Mouse (Mus musculus) limb, embryonic 12.5 days (tissue): Measurements from ENCODE around the gene Tmem40. TPM values are rescaled to one million over a fixed set of nuclear protein-coding genes. Genes with fewer than 3 reads are reported as not detected.

Experiments
- ATAC-seq: fragments of 200-750 bp; cut with Nextera tagmentation; 2 replicates; pipeline ENCODE4 v1.8.0; 2017; ENCODE audit warnings: low read depth, moderate TSS enrichment; ENCODE audit not compliant: insufficient number of reproducible peaks, insufficient read depth, low FRiP score, low TSS enrichment
- H3K27ac ChIP-seq: fragments of 300-500 bp; sonication (generic); 2 replicates; pipeline ENCODE4 v1.5.1; 2016; ENCODE audit warnings: mild to moderate bottlenecking, moderate library complexity
- H3K27me3 ChIP-seq: fragments of 300-500 bp; sonication (generic); 2 replicates; pipeline ENCODE4 v1.6.1; 2016; ENCODE audit warnings: mild to moderate bottlenecking, moderate library complexity
- H3K36me3 ChIP-seq: fragments of 300-500 bp; sonication (generic); 2 replicates; pipeline ENCODE4 v1.6.1; 2016; ENCODE audit warnings: mild to moderate bottlenecking, moderate library complexity
- H3K4me1 ChIP-seq: fragments of 300-500 bp; sonication (generic); replicated peaks from 2 replicates; pipeline ENCODE4 v1.6.1; 2016
- H3K4me2 ChIP-seq: fragments of 300-500 bp; sonication (generic); 2 replicates; pipeline ENCODE4 v1.6.1; 2016; ENCODE audit warnings: mild to moderate bottlenecking, moderate library complexity
- H3K4me3 ChIP-seq: fragments of 300-500 bp; sonication (generic); replicated peaks from 2 replicates; pipeline ENCODE4 v1.5.1; 2016; ENCODE audit warnings: mild to moderate bottlenecking
- H3K9ac ChIP-seq: fragments of 300-500 bp; sonication (generic); replicated peaks from 2 replicates; pipeline ENCODE4 v1.6.1; 2016; ENCODE audit warnings: mild to moderate bottlenecking, moderate library complexity
- H3K9me3 ChIP-seq: fragments of 300-500 bp; sonication (generic); 2 replicates; pipeline ENCODE4 v1.6.1; 2016; ENCODE audit warnings: mild to moderate bottlenecking, moderate library complexity
- WGBS: fragments of 180-500 bp; shearing (Covaris S2); methylation state at CpG from one replicate; pipeline ENCODE4 v1.1.7; 2016; 5-methylcytosine and 5-hydroxymethylcytosine counted together
- microRNA-seq: library from miRNA; unstranded; fragments of <30 nt; microRNA quantifications from one replicate; pipeline ENCODE4, GENCODE M21; 2017
- polyA plus RNA-seq: library from polyadenylated mRNA; unstranded; fragments of >200 nt; fragmentation: Nextera tagmentation; extraction: Ambion mirVana; gene quantifications from 2 replicates; pipeline ENCODE4 v1.2.1, GENCODE M21; 2016

Gene Tmem40
- polyA plus RNA-seq, 1 experiment from 2014 or later: 1.7 TPM

GRCm38 (mm10) chr6:115687753-115688152 lies 74.5 kb downstream of the Tmem40 start:
- H3K4me1 ChIP-seq: no peaks in the 10 kb centered on the region
- no peak overlapping the region for H3K4me3 ChIP-seq
- no peak overlapping the region for H3K9ac ChIP-seq
- no peaks in the 10 kb centered on the region for H3K27me3 ChIP-seq
- no peaks in the 10 kb centered on the region for H3K36me3 ChIP-seq
- ATAC-seq: no peak
- H3K4me2 ChIP-seq: no peak overlapping the region
- peaks cover 10% of the 10 kb centered on the region; the same call in 1 of the 2 replicates for H3K9me3 ChIP-seq
- H3K27ac ChIP-seq: no peak overlapping the region
- WGBS: 64% methylated on average over 3 of the region's 3 CpGs

- Histone ChIP-seq H3K36me3 (no peaks in the 10 kb centered on the region), H3K9ac (no peak overlapping the region), H3K27me3 (no peaks in the 10 kb centered on the region), H3K4me1 (no peaks in the 10 kb centered on the region), H3K4me2 (no peak overlapping the region), H3K27ac (no peak overlapping the region), H3K4me3 (no peak overlapping the region), H3K9me3 (peaks cover 10% of the 10 kb centered on the region; the same call in 1 of the 2 replicates)
- no peak for ATAC-seq
- WGBS: 62% methylated on average over 11 of the region's 11 CpGs
These were observed 77.2 kb downstream of the Tmem40 start for GRCm38 (mm10) chr6:115684851-115685646.

- H3K9ac ChIP-seq: no peak overlapping the region
- H3K9me3 ChIP-seq: peaks cover 10% of the 10 kb centered on the region; the same call in 1 of the 2 replicates
- H3K4me1 ChIP-seq: no peaks in the 10 kb centered on the region
- no peaks in the 10 kb centered on the region for H3K36me3 ChIP-seq
- no peak overlapping the region for H3K4me3 ChIP-seq
- 92% methylated on average over 2 of the region's 2 CpGs for WGBS
- H3K27me3 ChIP-seq: no peaks in the 10 kb centered on the region
- H3K4me2 ChIP-seq: no peak overlapping the region
- no peak for ATAC-seq
- no peak overlapping the region for H3K27ac ChIP-seq
These were observed 77.9 kb downstream of the Tmem40 start for GRCm38 (mm10) chr6:115684271-115684670.

GRCm38 (mm10) chr6:115681066-115681465 lies 81.1 kb downstream of the Tmem40 start:
- Histone ChIP-seq H3K4me1 (no peaks in the 10 kb centered on the region), H3K9me3 (peaks cover 3% of the 10 kb centered on the region; the same call in 1 of the 2 replicates), H3K36me3 (no peaks in the 10 kb centered on the region), H3K9ac (no peak overlapping the region), H3K4me2 (no peak overlapping the region), H3K27me3 (no peaks in the 10 kb centered on the region), H3K27ac (no peak overlapping the region), H3K4me3 (no peak overlapping the region)
- 89% methylated on average over 4 of the region's 4 CpGs for WGBS
- ATAC-seq: no peak

Small RNAs within 50 kb of the gene (microRNA-seq; reads per million reads assigned to microRNA genes)
- gene Mir7660: not detected

Other genes with a start within 250 kb of the Tmem40 start
- 27.6 and 30.2 TPM in 2 replicates for gene Tsen2, start 217.7 kb downstream of the Tmem40 start, polyA plus RNA-seq
- gene Mkrn2os, start 169.8 kb downstream of the Tmem40 start, polyA plus RNA-seq: 0.14 TPM in 1 of 2 replicates, not detected in the other
- 28.4 and 31.0 TPM in 2 replicates for gene Mkrn2, start 160.5 kb downstream of the Tmem40 start, polyA plus RNA-seq
- 134 and 135 TPM in 2 replicates for gene Raf1, start 85.8 kb downstream of the Tmem40 start, polyA plus RNA-seq
- 66.9 and 71.8 TPM in 2 replicates for gene Cand2, start 12.1 kb upstream of the Tmem40 start, polyA plus RNA-seq
- gene Rpl32, start 46.3 kb upstream of the Tmem40 start, polyA plus RNA-seq: 2,195 and 2,268 TPM in 2 replicates
- 0.45 and 0.51 TPM in 2 replicates for gene Efcab12, start 76.0 kb upstream of the Tmem40 start, polyA plus RNA-seq
- 32.3 and 33.7 TPM in 2 replicates for gene Mbd4, start 91.0 kb upstream of the Tmem40 start, polyA plus RNA-seq
- 32.1 and 34.9 TPM in 2 replicates for gene Ift122, start 91.1 kb upstream of the Tmem40 start, polyA plus RNA-seq
- gene Rho, start 169.3 kb upstream of the Tmem40 start, polyA plus RNA-seq: 0.28 and 0.38 TPM in 2 replicates
- gene H1foo, start 182.5 kb upstream of the Tmem40 start, polyA plus RNA-seq: not detected in 2 replicates
- gene Plxnd1, start 232.6 kb upstream of the Tmem40 start, polyA plus RNA-seq: 25.2 and 27.5 TPM in 2 replicates